8 mouse cellular contexts compared by ENCODE assay signal in genomic region chr14:16695453-16696120, GRCm38 (mm10).
DNase-seq lines count a peak whose midpoint lies in the region; ATAC-seq lines count a peak whose summit lies in the region.

No protein-coding gene starts in this region.

- no peak overlapping the region for H3K27ac ChIP-seq in embryonic facial prominence, embryonic 11.5 days (replicated peaks; ENCODE audit: low read depth, low read length)
- H3K27ac ChIP-seq in midbrain, embryonic 16.5 days (ENCODE audit: low read length), result no peak overlapping the region
- H3K27ac ChIP-seq in midbrain, embryonic 13.5 days, result no peak overlapping the region

- H3K4me3 ChIP-seq in embryonic facial prominence, embryonic 11.5 days (ENCODE audit: low read depth, low read length), result no peak overlapping the region
- H3K4me3 ChIP-seq in midbrain, embryonic 16.5 days (ENCODE audit: low read depth, low read length), result no peak overlapping the region
- H3K4me3 ChIP-seq in midbrain, embryonic 13.5 days (replicated peaks), result no peak overlapping the region

- peak; percentile 9 for DNase-seq in layer of hippocampus, adult 11-12 months (ENCODE audit: low spot score)
- no peak for DNase-seq in layer of hippocampus, adult 9-10 months (ENCODE audit: low spot score)
- DNase-seq in embryonic facial prominence, embryonic 11.5 days (ENCODE audit: low spot score), result peak; percentile 8
- DNase-seq in kidney, adult 18-20 months, result peak; percentile 31
- peak; percentile 12 for DNase-seq in liver
- no peak for DNase-seq in spleen, postnatal 10 days (ENCODE audit: low spot score in 2 of 2)

- WGBS in embryonic facial prominence, embryonic 11.5 days, result 28% methylated on average over 3 of the region's 3 CpGs
- 42% methylated on average over 3 of the region's 3 CpGs for WGBS in midbrain, embryonic 16.5 days
- 41% methylated on average over 3 of the region's 3 CpGs for WGBS in midbrain, embryonic 13.5 days

- no peaks in the 10 kb centered on the region for H3K4me1 ChIP-seq in embryonic facial prominence, embryonic 11.5 days (ENCODE audit: control insufficient read depth, insufficient read depth, low read length)
- no peaks in the 10 kb centered on the region for H3K4me1 ChIP-seq in midbrain, embryonic 16.5 days (ENCODE audit: control insufficient read depth, insufficient read depth, low read length)
- no peaks in the 10 kb centered on the region for H3K4me1 ChIP-seq in midbrain, embryonic 13.5 days (replicated peaks)

- no peaks in the 10 kb centered on the region for H3K9me3 ChIP-seq in embryonic facial prominence, embryonic 11.5 days (replicated peaks; ENCODE audit: control insufficient read depth, low read length)
- H3K9me3 ChIP-seq in midbrain, embryonic 16.5 days (replicated peaks; ENCODE audit: control insufficient read depth, low read length, poor library complexity, severe bottlenecking), result no peaks in the 10 kb centered on the region
- H3K9me3 ChIP-seq in midbrain, embryonic 13.5 days, result no peaks in the 10 kb centered on the region

- no peaks in the 10 kb centered on the region for H3K27me3 ChIP-seq in embryonic facial prominence, embryonic 11.5 days (ENCODE audit: control insufficient read depth, insufficient read depth, low read length)
- H3K27me3 ChIP-seq in midbrain, embryonic 16.5 days (ENCODE audit: control insufficient read depth, insufficient read depth, low read depth, low read length), result no peaks in the 10 kb centered on the region
- H3K27me3 ChIP-seq in midbrain, embryonic 13.5 days, result no peaks in the 10 kb centered on the region

- no peaks in the 10 kb centered on the region for H3K36me3 ChIP-seq in embryonic facial prominence, embryonic 11.5 days (replicated peaks; ENCODE audit: control insufficient read depth, insufficient read depth, low read depth, low read length)
- H3K36me3 ChIP-seq in midbrain, embryonic 16.5 days (ENCODE audit: control insufficient read depth, insufficient read depth, low read length), result no peaks in the 10 kb centered on the region
- H3K36me3 ChIP-seq in midbrain, embryonic 13.5 days, result no peaks in the 10 kb centered on the region

- ATAC-seq in embryonic facial prominence, embryonic 11.5 days (replicated peaks; ENCODE audit: insufficient number of reproducible peaks, low FRiP score, low TSS enrichment, low read depth), result no peak
- no peak for ATAC-seq in midbrain, embryonic 16.5 days
- ATAC-seq in midbrain, embryonic 13.5 days, result no peak

- H3K9ac ChIP-seq in embryonic facial prominence, embryonic 11.5 days (replicated peaks; ENCODE audit: low read length), result no peak overlapping the region
- no peak overlapping the region for H3K9ac ChIP-seq in midbrain, embryonic 16.5 days (ENCODE audit: low read depth, low read length)
- H3K9ac ChIP-seq in midbrain, embryonic 13.5 days (replicated peaks), result no peak overlapping the region

- H3K4me2 ChIP-seq in embryonic facial prominence, embryonic 11.5 days (ENCODE audit: low read depth, low read length), result no peak overlapping the region
- no peak overlapping the region for H3K4me2 ChIP-seq in midbrain, embryonic 16.5 days (ENCODE audit: low read length)
- no peak overlapping the region for H3K4me2 ChIP-seq in midbrain, embryonic 13.5 days (replicated peaks)

Comparison
In these comparisons a context has a peak if more than half of its experiments do, and no peak if none do; other contexts are left out.
1. DNase-seq: peak in layer of hippocampus, adult 11-12 months (single experiment), embryonic facial prominence, embryonic 11.5 days (single experiment), kidney, adult 18-20 months (single experiment) and liver (single experiment); none in layer of hippocampus, adult 9-10 months (single experiment) and spleen, postnatal 10 days (0 of 2).